Mouse (Mus musculus): ENCODE results near the gene Vmn1r39. TPM values are rescaled to one million over a fixed set of nuclear protein-coding genes. Genes with fewer than 3 reads are reported as not detected.
"Not testable (repeated sequence)": the region's sequence is repeated elsewhere in the genome, so short reads cannot be mapped to it uniquely, and the experiment has no call there.

The Vmn1r39 gene
- not detected in 2 replicates for polyA plus RNA-seq (2014; fragmentation: Nextera tagmentation; extraction: Ambion mirVana)

- H3K9ac ChIP-seq (ENCODE audit: low read length) = no peak within 1 kb of the TSS
- ATAC-seq (ENCODE audit: low FRiP score) (no peak), DNase-seq (ENCODE audit: low spot score, missing footprints) (no peak)
- H3K9me3 ChIP-seq (ENCODE audit: control insufficient read depth, low read length) = no peaks in the 10 kb centered on the region
- H3K4me2 ChIP-seq = no peak within 1 kb of the TSS
- no peaks in the 10 kb centered on the region for H3K36me3 ChIP-seq (ENCODE audit: control insufficient read depth, insufficient read depth, low read length)
- H3K27ac ChIP-seq (ENCODE audit: low read depth, low read length) = no peak within 1 kb of the TSS
- 88% methylated on average over 2 of the region's 2 CpGs for WGBS
- H3K4me1 ChIP-seq (ENCODE audit: control insufficient read depth, insufficient read depth, low read length) = no peaks in the 10 kb centered on the region
- no peak within 1 kb of the TSS for H3K4me3 ChIP-seq (ENCODE audit: low read depth, low read length)
- H3K27me3 ChIP-seq (ENCODE audit: control insufficient read depth, insufficient read depth, low read length) = no peaks in the 10 kb centered on the region
Observed at GRCm38 (mm10) chr6:66810509-66810908, at the start of gene Vmn1r39. Gene Vmn1r39, minus strand, starts transcription at chr6:66810609.

DNA sequence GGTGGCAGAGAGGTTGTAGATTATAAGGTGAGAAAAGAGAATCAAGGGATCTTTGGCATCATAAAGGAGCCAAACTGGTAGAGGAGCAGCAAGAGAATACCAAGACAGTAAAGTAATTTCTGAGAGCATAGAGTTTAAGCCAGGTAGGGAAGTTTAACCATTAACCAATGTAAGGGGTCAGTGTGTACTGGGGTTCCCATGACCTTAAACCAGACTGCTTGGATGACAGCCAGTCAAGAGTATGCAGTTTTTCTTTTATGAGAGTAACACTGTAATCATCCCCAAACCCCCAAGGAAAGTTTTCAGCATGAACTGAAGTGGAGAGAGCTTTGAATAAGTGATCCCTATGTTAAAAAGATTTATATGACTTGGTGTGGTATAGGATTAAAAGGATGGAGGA is 49.0 kb upstream of the Vmn1r39 start:
- no peaks in the 10 kb centered on the region for H3K4me1 ChIP-seq (ENCODE audit: control insufficient read depth, insufficient read depth, low read length)
- ATAC-seq (ENCODE audit: low FRiP score) = no peak

GRCm38 (mm10) chr6:66858356-66858755 is 47.9 kb upstream of the Vmn1r39 start:
- no peak for ATAC-seq (ENCODE audit: low FRiP score)
- no peak for DNase-seq (ENCODE audit: low spot score, missing footprints)
- Histone ChIP-seq H3K9ac (ENCODE audit: low read length) (no peak overlapping the region), H3K27ac (ENCODE audit: low read depth, low read length) (no peak overlapping the region), H3K4me2 (no peak overlapping the region), H3K4me1 (ENCODE audit: control insufficient read depth, insufficient read depth, low read length) (no peaks in the 10 kb centered on the region), H3K4me3 (ENCODE audit: low read depth, low read length) (no peak overlapping the region), H3K9me3 (ENCODE audit: control insufficient read depth, low read length) (no peaks in the 10 kb centered on the region), H3K27me3 (ENCODE audit: control insufficient read depth, insufficient read depth, low read length) (no peaks in the 10 kb centered on the region), H3K36me3 (ENCODE audit: control insufficient read depth, insufficient read depth, low read length) (no peaks in the 10 kb centered on the region)
- WGBS = 91% methylated on average over 1 of the region's 1 CpGs

More for the DNA sequence above, 49.0 kb upstream of the Vmn1r39 start:
- H3K4me2 ChIP-seq = no peak overlapping the region
- no peaks in the 10 kb centered on the region for H3K36me3 ChIP-seq (ENCODE audit: control insufficient read depth, insufficient read depth, low read length)
- DNase-seq (ENCODE audit: low spot score, missing footprints) = no peak
- H3K27ac ChIP-seq (ENCODE audit: low read depth, low read length) = no peak overlapping the region
- no peak overlapping the region for H3K9ac ChIP-seq (ENCODE audit: low read length)
- H3K4me3 ChIP-seq (ENCODE audit: low read depth, low read length) = no peak overlapping the region
- no peaks in the 10 kb centered on the region for H3K27me3 ChIP-seq (ENCODE audit: control insufficient read depth, insufficient read depth, low read length)
- H3K9me3 ChIP-seq (ENCODE audit: control insufficient read depth, low read length) = no peaks in the 10 kb centered on the region

DNA sequence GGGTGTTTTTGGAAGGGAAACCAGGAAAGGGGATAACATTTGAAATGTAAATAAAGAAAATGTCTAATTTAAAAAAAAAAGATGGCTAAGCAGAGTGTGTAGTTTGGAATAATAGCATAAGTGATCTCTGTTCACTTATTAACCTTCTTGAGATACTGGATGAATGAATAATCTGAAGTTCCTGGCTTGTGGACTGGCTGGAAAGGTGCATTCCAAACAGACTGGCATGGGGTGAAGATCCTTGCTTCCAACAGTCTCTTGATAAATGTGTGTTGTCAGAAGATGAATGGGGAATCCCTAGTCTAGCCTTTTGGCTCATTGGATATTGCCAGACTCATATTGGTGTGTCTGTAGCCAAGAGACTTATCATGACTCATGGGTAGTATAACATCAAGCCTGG is 45.8 kb upstream of the Vmn1r39 start:
- DNase-seq (ENCODE audit: low spot score, missing footprints) (no peak), ATAC-seq (ENCODE audit: low FRiP score) (no peak)
- H3K27me3 ChIP-seq (ENCODE audit: control insufficient read depth, insufficient read depth, low read length) = no peaks in the 10 kb centered on the region
- no peak overlapping the region for H3K4me3 ChIP-seq (ENCODE audit: low read depth, low read length)
- no peaks in the 10 kb centered on the region for H3K4me1 ChIP-seq (ENCODE audit: control insufficient read depth, insufficient read depth, low read length)
- no peaks in the 10 kb centered on the region for H3K36me3 ChIP-seq (ENCODE audit: control insufficient read depth, insufficient read depth, low read length)
- no peaks in the 10 kb centered on the region for H3K9me3 ChIP-seq (ENCODE audit: control insufficient read depth, low read length)
- no peak overlapping the region for H3K4me2 ChIP-seq
- no peak overlapping the region for H3K9ac ChIP-seq (ENCODE audit: low read length)
- H3K27ac ChIP-seq (ENCODE audit: low read depth, low read length) = no peak overlapping the region

DNA sequence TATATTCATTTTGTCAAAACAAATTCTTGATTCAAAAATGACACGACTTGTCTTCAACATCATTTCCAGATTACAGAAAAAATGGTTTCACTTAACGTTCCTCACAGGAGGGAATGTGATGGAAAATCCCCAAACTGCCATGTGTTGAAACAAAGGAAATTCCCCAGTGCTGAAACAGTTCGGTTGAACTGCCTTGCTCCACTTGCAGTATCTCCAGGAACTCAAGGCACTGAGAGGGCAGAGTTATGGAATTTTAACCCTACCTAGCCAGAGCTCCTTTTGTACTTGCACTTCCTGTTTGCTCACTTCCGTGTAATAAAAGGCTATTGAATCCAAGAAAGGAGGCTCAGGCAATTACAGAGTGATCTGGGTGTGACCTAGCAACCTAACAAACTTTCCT is 38.5 kb upstream of the Vmn1r39 start:
- ATAC-seq (ENCODE audit: low FRiP score) = no peak
- Histone ChIP-seq H3K4me1 (ENCODE audit: control insufficient read depth, insufficient read depth, low read length) (no peaks in the 10 kb centered on the region), H3K9me3 (ENCODE audit: control insufficient read depth, low read length) (no peaks in the 10 kb centered on the region), H3K9ac (ENCODE audit: low read length) (no peak overlapping the region), H3K27ac (ENCODE audit: low read depth, low read length) (no peak overlapping the region), H3K4me3 (ENCODE audit: low read depth, low read length) (no peak overlapping the region), H3K27me3 (ENCODE audit: control insufficient read depth, insufficient read depth, low read length) (no peaks in the 10 kb centered on the region), H3K4me2 (no peak overlapping the region), H3K36me3 (ENCODE audit: control insufficient read depth, insufficient read depth, low read length) (no peaks in the 10 kb centered on the region)
- 51% methylated on average over 4 of the region's 4 CpGs for WGBS
- DNase-seq (ENCODE audit: low spot score, missing footprints) = no peak

GRCm38 (mm10) chr6:66840631-66841030 is 30.2 kb upstream of the Vmn1r39 start:
- 5% methylated on average over 1 of the region's 1 CpGs for WGBS
- not testable (repeated sequence) for H3K4me1 ChIP-seq (ENCODE audit: control insufficient read depth, insufficient read depth, low read length)

GRCm38 (mm10) chr6:66836932-66837331 is 26.5 kb upstream of the Vmn1r39 start:
- no peaks in the 10 kb centered on the region for H3K27me3 ChIP-seq (ENCODE audit: control insufficient read depth, insufficient read depth, low read length)
- no peak overlapping the region for H3K27ac ChIP-seq (ENCODE audit: low read depth, low read length)
- H3K4me3 ChIP-seq (ENCODE audit: low read depth, low read length) = no peak overlapping the region
- DNase-seq (ENCODE audit: low spot score, missing footprints) (no peak), ATAC-seq (ENCODE audit: low FRiP score) (no peak)
- H3K36me3 ChIP-seq (ENCODE audit: control insufficient read depth, insufficient read depth, low read length) = no peaks in the 10 kb centered on the region
- no peaks in the 10 kb centered on the region for H3K4me1 ChIP-seq (ENCODE audit: control insufficient read depth, insufficient read depth, low read length)
- H3K9me3 ChIP-seq (ENCODE audit: control insufficient read depth, low read length) = no peaks in the 10 kb centered on the region
- no peak overlapping the region for H3K9ac ChIP-seq (ENCODE audit: low read length)
- no peak overlapping the region for H3K4me2 ChIP-seq

More at GRCm38 (mm10) chr6:66840631-66841030, 30.2 kb upstream of the Vmn1r39 start:
- not testable (repeated sequence) for ATAC-seq (ENCODE audit: low FRiP score); H3K27me3 ChIP-seq (ENCODE audit: control insufficient read depth, insufficient read depth, low read length); H3K4me3 ChIP-seq (ENCODE audit: low read depth, low read length); H3K4me2 ChIP-seq; H3K9me3 ChIP-seq (ENCODE audit: control insufficient read depth, low read length); DNase-seq (ENCODE audit: low spot score, missing footprints); H3K9ac ChIP-seq (ENCODE audit: low read length); H3K36me3 ChIP-seq (ENCODE audit: control insufficient read depth, insufficient read depth, low read length); H3K27ac ChIP-seq (ENCODE audit: low read depth, low read length)

DNA sequence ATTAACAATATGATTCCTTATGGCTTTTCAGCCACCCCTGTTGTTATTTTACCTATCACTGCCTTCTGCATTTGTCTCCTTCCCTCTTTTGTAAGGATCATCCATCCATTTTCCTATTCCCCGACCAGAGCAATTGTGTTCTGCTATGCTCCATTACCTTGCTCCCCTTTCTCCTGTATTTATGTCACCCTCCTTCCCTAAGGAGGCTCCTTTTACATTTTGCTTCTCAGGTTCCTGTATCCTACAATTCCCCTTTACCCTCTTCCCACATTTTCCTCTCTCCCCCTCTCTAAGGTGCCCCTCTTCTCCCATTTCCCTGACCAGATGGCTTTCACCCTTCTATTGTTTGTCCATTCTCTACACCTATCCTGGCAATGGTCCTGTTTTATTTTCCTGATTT is 4.1 kb downstream of the Vmn1r39 start:
- Histone ChIP-seq H3K27ac (ENCODE audit: low read depth, low read length) (no peak overlapping the region), H3K4me2 (no peak overlapping the region), H3K36me3 (ENCODE audit: control insufficient read depth, insufficient read depth, low read length) (no peaks in the 10 kb centered on the region), H3K27me3 (ENCODE audit: control insufficient read depth, insufficient read depth, low read length) (no peaks in the 10 kb centered on the region), H3K4me3 (ENCODE audit: low read depth, low read length) (no peak overlapping the region), H3K9ac (ENCODE audit: low read length) (no peak overlapping the region), H3K4me1 (ENCODE audit: control insufficient read depth, insufficient read depth, low read length) (no peaks in the 10 kb centered on the region), H3K9me3 (ENCODE audit: control insufficient read depth, low read length) (no peaks in the 10 kb centered on the region)
- DNase-seq (ENCODE audit: low spot score, missing footprints) (no peak), ATAC-seq (ENCODE audit: low FRiP score) (no peak)
- 58% methylated on average over 1 of the region's 1 CpGs for WGBS

DNA sequence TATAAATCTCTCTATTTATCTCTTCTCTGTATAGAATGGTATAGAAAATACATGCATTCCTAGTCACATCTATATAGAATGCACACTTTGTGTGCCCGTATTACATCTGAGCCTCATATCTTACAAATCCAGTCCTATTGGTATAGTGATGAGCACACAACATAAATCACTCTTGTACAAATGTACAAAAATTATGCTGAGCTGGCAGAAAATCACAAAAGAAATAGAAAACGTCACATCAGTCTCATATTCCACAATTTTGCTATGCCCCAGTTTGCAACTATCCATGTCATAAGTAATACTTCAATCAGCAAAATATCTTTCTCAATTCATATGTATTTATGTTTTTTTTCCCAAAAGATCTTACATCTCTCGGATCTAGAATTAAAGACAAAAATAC is 4.7 kb downstream of the Vmn1r39 start:
- no peak overlapping the region for H3K4me2 ChIP-seq
- WGBS = 88% methylated on average over 3 of the region's 3 CpGs

GRCm38 (mm10) chr6:66782527-66782926 is 27.9 kb downstream of the Vmn1r39 start, which contains the start of gene Vmn1r38:
Gene Vmn1r38, minus strand, starts transcription at chr6:66782627.
- not testable (repeated sequence) for H3K4me3 ChIP-seq (ENCODE audit: low read depth, low read length)

More for the DNA sequence above, 4.7 kb downstream of the Vmn1r39 start:
- ATAC-seq (ENCODE audit: low FRiP score) (no peak), DNase-seq (ENCODE audit: low spot score, missing footprints) (no peak)
- Histone ChIP-seq H3K27me3 (ENCODE audit: control insufficient read depth, insufficient read depth, low read length) (no peaks in the 10 kb centered on the region), H3K27ac (ENCODE audit: low read depth, low read length) (no peak overlapping the region), H3K9ac (ENCODE audit: low read length) (no peak overlapping the region), H3K36me3 (ENCODE audit: control insufficient read depth, insufficient read depth, low read length) (no peaks in the 10 kb centered on the region), H3K4me3 (ENCODE audit: low read depth, low read length) (no peak overlapping the region), H3K9me3 (ENCODE audit: control insufficient read depth, low read length) (no peaks in the 10 kb centered on the region), H3K4me1 (ENCODE audit: control insufficient read depth, insufficient read depth, low read length) (no peaks in the 10 kb centered on the region)

More at GRCm38 (mm10) chr6:66782527-66782926, 27.9 kb downstream of the Vmn1r39 start, which contains the start of gene Vmn1r38:
- H3K9ac ChIP-seq (ENCODE audit: low read length); H3K36me3 ChIP-seq (ENCODE audit: control insufficient read depth, insufficient read depth, low read length); H3K9me3 ChIP-seq (ENCODE audit: control insufficient read depth, low read length); H3K4me1 ChIP-seq (ENCODE audit: control insufficient read depth, insufficient read depth, low read length); H3K27ac ChIP-seq (ENCODE audit: low read depth, low read length); DNase-seq (ENCODE audit: low spot score, missing footprints); H3K4me2 ChIP-seq; ATAC-seq (ENCODE audit: low FRiP score); H3K27me3 ChIP-seq (ENCODE audit: control insufficient read depth, insufficient read depth, low read length): not testable (repeated sequence)

All from midbrain, embryonic 11.5 days (tissue).